Mouse (Mus musculus): ENCODE measurements around the gene Rabggta.

DNA sequence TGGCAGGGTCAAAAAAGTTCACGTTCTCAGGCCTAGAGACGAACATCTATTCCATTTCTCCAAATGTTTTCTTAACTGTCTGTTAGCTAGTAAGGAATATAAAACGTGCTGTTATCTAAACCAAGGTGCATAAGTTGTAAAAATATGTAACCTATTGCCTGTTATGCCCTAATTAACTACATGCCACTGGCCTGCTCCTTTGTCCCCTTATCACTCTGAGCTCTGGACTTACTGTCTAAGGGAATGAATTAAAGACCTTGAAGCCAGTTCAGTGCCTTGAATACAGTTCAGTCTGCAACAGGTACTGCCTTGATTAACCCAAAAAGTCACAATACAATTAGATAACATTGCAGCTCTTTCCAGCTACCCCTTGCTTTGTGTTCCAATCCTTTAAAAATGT lies 13.3 kb upstream of the Rabggta start:
- TF ChIP-seq CTCF (IDR thresholded peaks at IDR 0.05) (no peak), EP300 (IDR thresholded peaks at IDR 0.05) (no peak)
